Mouse (Mus musculus) kidney, embryonic 16.5 days (tissue): ENCODE measurements at regions not wholly inside any gene's neighbourhood (a gene's known extent, or its start where the extent isn't known, plus 50 kb on each side); places are given as distances from the start of the nearest gene placed in this dataset.

Experiments used
- ATAC-seq: fragments of 200-750 bp; cut with Nextera tagmentation; 2 replicates; pipeline ENCODE4 v1.8.0; 2017; ENCODE audit warnings: moderate TSS enrichment; ENCODE audit not compliant: low FRiP score, low TSS enrichment
- H3K27ac ChIP-seq: fragments of 300-500 bp; sonication (generic); 2 replicates; pipeline ENCODE4 v1.5.1; 2014; ENCODE audit warnings: low read length
- H3K27me3 ChIP-seq: fragments of 300-500 bp; sonication (generic); 2 replicates; pipeline ENCODE4 v1.6.1; 2014; ENCODE audit warnings: low read length, control low read depth, mixed read lengths; ENCODE audit not compliant: insufficient read depth
- H3K36me3 ChIP-seq: fragments of 300-500 bp; sonication (generic); 2 replicates; pipeline ENCODE4 v1.6.1; 2014; ENCODE audit warnings: low read length, control low read depth, mixed read lengths; ENCODE audit not compliant: insufficient read depth
- H3K4me1 ChIP-seq: fragments of 300-500 bp; sonication (generic); 2 replicates; pipeline ENCODE4 v1.6.1; 2014; ENCODE audit warnings: low read length, control low read depth, mixed read lengths; ENCODE audit not compliant: insufficient read depth
- H3K4me2 ChIP-seq: fragments of 300-500 bp; sonication (generic); replicated peaks from 2 replicates; pipeline ENCODE4 v1.6.1; 2014; ENCODE audit warnings: low read depth, low read length
- H3K4me3 ChIP-seq: fragments of 300-500 bp; sonication (generic); 2 replicates; pipeline ENCODE4 v1.5.1; 2014; ENCODE audit warnings: mild to moderate bottlenecking, low read length
- H3K9ac ChIP-seq: fragments of 300-500 bp; sonication (generic); replicated peaks from 2 replicates; pipeline ENCODE4 v1.6.1; 2014; ENCODE audit warnings: low read length
- H3K9me3 ChIP-seq: fragments of 300-500 bp; sonication (generic); 2 replicates; pipeline ENCODE4 v1.6.1; 2016; ENCODE audit warnings: low read length, control low read depth
- WGBS: fragments of 180-500 bp; shearing (Covaris S2); extraction: QIAGEN DNeasy Blood & Tissue Kit; methylation state at CpG from one replicate; pipeline ENCODE4 v1.1.7; 2014; 5-methylcytosine and 5-hydroxymethylcytosine counted together

- Histone ChIP-seq H3K36me3 (0 out of 2 replicates have a peak, but pooled peaks cover 2% of the 10 kb centered on the region), H3K9me3 (no peaks in the 10 kb centered on the region), H3K4me2 (no peak overlapping the region), H3K4me3 (no peak overlapping the region), H3K4me1 (peaks cover 5% of the 10 kb centered on the region; the same call in 1 of the 2 replicates), H3K27ac (no peak overlapping the region), H3K27me3 (no peaks in the 10 kb centered on the region), H3K9ac (no peak overlapping the region)
- 94% methylated on average over 10 of the region's 10 CpGs for WGBS
- ATAC-seq = no peak
Observed at GRCm38 (mm10) chr15:62173633-62174543, 1251.1 kb upstream of the A1bg start.

- 57% methylated on average over 7 of the region's 7 CpGs for WGBS
- Histone ChIP-seq H3K9ac (no peak overlapping the region), H3K27me3 (no peaks in the 10 kb centered on the region), H3K4me3 (no peak overlapping the region), H3K9me3 (no peaks in the 10 kb centered on the region), H3K36me3 (0 out of 2 replicates have a peak, but pooled peaks cover 2% of the 10 kb centered on the region), H3K4me2 (no peak overlapping the region), H3K27ac (no peak overlapping the region), H3K4me1 (peaks cover 5% of the 10 kb centered on the region; the same call in 1 of the 2 replicates)
- ATAC-seq = no peak
Observed at GRCm38 (mm10) chr15:62171632-62172031, 1248.8 kb upstream of the A1bg start.

- no peaks in the 10 kb centered on the region for H3K9me3 ChIP-seq
- H3K4me3 ChIP-seq = no peak overlapping the region
- 82% methylated on average over 2 of the region's 2 CpGs for WGBS
- no peak overlapping the region for H3K4me2 ChIP-seq
- no peak for ATAC-seq
- H3K9ac ChIP-seq = no peak overlapping the region
- no peaks in the 10 kb centered on the region for H3K27me3 ChIP-seq
- 0 out of 2 replicates have a peak, but pooled peaks cover 2% of the 10 kb centered on the region for H3K36me3 ChIP-seq
- H3K4me1 ChIP-seq = peaks cover 5% of the 10 kb centered on the region; the same call in 1 of the 2 replicates
- no peak overlapping the region for H3K27ac ChIP-seq
Observed at GRCm38 (mm10) chr15:62171167-62171566, 1248.4 kb upstream of the A1bg start.

DNA sequence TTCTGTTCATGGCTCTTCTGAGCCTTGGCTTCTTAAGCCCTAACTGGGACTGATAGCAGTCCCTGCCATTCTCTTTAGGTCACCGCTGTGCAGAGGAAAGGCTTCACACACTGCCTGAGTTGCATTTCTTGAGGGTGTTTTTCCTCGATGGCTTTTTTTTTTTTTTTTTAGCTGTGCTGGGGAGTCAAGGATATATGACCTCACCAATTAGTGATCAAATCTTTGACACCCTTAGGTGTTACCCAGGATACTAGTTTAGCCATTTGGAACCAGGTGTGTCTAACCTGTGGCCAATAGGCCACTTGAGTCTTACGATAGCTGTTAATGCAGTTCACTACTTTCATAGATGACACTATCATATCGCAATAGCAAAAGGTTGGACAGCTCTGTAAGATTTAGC lies 1247.5 kb upstream of the A1bg start:
- H3K4me2 ChIP-seq = no peak overlapping the region
- whole genome bisulfite sequencing = 87% methylated on average over 4 of the region's 4 CpGs
- H3K27ac ChIP-seq = no peak overlapping the region
- peaks cover 5% of the 10 kb centered on the region; the same call in 1 of the 2 replicates for H3K4me1 ChIP-seq
- no peak overlapping the region for H3K4me3 ChIP-seq
- no peak overlapping the region for H3K9ac ChIP-seq
- no peak for ATAC-seq
- H3K27me3 ChIP-seq = no peaks in the 10 kb centered on the region
- no peaks in the 10 kb centered on the region for H3K9me3 ChIP-seq
- no peaks in the 10 kb centered on the region for H3K36me3 ChIP-seq

- Histone ChIP-seq H3K36me3 (no peaks in the 10 kb centered on the region), H3K4me2 (no peak overlapping the region)
- 85% methylated on average over 3 of the region's 3 CpGs for WGBS
Observed at GRCm38 (mm10) chr15:62169591-62170019, 1246.8 kb upstream of the A1bg start.

DNA sequence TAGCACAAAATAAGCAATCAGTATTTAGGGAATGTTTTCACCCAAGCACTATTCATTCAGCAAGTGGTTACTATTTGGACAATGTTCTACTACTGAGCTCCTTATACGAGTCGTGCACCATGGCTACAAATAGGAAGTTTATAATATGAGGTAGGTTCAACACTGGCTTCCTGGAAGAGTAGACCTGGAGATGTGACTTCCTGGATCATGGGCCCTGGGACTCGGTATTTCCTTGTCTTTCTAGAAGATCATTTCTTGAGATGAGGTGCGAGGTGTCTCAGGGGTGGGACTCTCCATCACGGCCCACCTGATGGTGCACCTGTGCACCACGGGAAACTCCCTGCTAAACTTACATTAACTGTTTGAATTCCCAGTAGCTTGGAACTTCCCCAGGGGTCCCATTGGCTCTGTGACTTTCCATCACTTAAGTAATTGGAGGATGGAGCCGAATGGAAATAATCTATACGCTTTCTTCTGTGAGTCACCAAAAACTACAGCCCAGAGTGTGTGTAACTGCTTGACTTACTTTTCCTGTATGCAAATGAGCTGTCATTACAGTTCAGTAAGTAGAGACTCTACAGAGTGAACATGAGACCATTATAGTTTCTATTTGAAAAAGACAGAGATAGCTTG lies 1246.3 kb upstream of the A1bg start:
- Histone ChIP-seq H3K9ac (no peak overlapping the region), H3K27ac (no peak overlapping the region), H3K36me3 (no peaks in the 10 kb centered on the region), H3K4me3 (no peak overlapping the region), H3K4me1 (peaks cover 5% of the 10 kb centered on the region; the same call in 1 of the 2 replicates), H3K9me3 (no peaks in the 10 kb centered on the region), H3K27me3 (no peaks in the 10 kb centered on the region), H3K4me2 (no peak overlapping the region)
- 93% methylated on average over 8 of the region's 8 CpGs for WGBS
- ATAC-seq = no peak

More at GRCm38 (mm10) chr15:62169591-62170019, 1246.8 kb upstream of the A1bg start:
- no peak for ATAC-seq
- Histone ChIP-seq H3K27ac (no peak overlapping the region), H3K27me3 (no peaks in the 10 kb centered on the region), H3K9me3 (no peaks in the 10 kb centered on the region), H3K4me1 (peaks cover 5% of the 10 kb centered on the region; the same call in 1 of the 2 replicates), H3K9ac (no peak overlapping the region), H3K4me3 (no peak overlapping the region)

GRCm38 (mm10) chr15:62168522-62168921 lies 1245.7 kb upstream of the A1bg start:
- H3K27me3 ChIP-seq = no peaks in the 10 kb centered on the region
- no peaks in the 10 kb centered on the region for H3K9me3 ChIP-seq
- H3K4me1 ChIP-seq = peaks cover 5% of the 10 kb centered on the region; the same call in 1 of the 2 replicates
- ATAC-seq = no peak
- H3K36me3 ChIP-seq = no peaks in the 10 kb centered on the region
- WGBS = 94% methylated on average over 2 of the region's 2 CpGs
- H3K27ac ChIP-seq = no peak overlapping the region
- no peak overlapping the region for H3K9ac ChIP-seq
- H3K4me2 ChIP-seq = no peak overlapping the region
- no peak overlapping the region for H3K4me3 ChIP-seq

DNA sequence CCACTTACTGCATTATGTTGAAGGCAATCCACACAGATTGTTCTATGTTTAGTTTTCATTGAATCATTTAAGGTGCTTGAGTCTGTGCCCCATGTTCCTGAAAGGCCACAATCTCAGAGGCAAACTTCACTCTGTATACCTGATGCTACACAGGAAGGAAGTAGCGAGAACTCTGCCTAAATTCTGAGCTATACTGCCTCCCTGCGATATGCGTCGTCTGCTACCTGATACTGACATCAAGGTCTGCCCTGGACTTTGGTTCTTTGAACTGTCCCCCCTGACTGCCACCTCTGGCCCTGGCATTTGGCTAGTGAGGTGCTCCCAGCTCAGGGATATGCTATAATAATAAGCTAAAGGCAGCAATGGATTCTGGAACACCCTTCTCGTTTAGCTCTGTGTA lies 1244.0 kb upstream of the A1bg start:
- Histone ChIP-seq H3K4me2 (no peak overlapping the region), H3K9me3 (no peaks in the 10 kb centered on the region), H3K4me1 (peaks cover 4% of the 10 kb centered on the region; the same call in 1 of the 2 replicates), H3K27ac (no peak overlapping the region), H3K27me3 (no peaks in the 10 kb centered on the region), H3K36me3 (no peaks in the 10 kb centered on the region), H3K4me3 (no peak overlapping the region), H3K9ac (no peak overlapping the region)
- WGBS = 78% methylated on average over 5 of the region's 5 CpGs
- ATAC-seq = no peak

DNA sequence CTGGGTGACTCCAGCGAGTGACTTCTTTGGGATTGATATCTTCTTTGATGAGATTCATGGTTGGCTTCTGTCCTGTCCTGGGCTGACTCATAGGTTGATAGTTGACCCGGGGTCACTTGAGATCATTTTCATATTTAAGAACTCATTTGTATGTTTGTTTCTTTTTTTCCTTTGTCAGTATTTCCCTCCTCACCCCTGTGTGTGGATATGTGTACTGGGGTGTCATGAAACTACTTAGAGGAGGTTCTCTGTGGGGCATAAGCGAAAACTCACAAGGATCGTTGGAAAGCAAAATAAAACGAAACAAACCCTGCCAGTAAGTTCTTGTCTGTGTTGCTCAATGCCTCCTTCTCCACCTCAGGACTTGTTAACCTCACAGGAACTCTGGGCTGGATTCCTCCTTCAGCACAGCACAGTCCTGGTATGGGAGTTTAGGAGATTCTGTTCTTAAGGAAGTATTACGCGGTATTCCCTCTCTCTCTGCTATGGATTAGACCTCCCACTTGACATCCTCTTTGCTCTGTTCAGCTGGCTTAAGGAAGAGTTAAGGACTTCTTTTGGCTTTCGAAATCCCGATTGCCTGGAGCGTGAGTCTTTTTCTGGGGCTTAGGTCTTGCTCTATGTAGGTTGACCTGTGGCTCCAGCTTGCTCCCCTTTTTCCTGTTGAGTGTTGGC lies 1243.2 kb upstream of the A1bg start:
- no peak for ATAC-seq
- Histone ChIP-seq H3K27me3 (no peaks in the 10 kb centered on the region), H3K36me3 (no peaks in the 10 kb centered on the region), H3K4me1 (no peaks in the 10 kb centered on the region), H3K4me2 (no peak overlapping the region), H3K27ac (no peak overlapping the region), H3K9ac (no peak overlapping the region), H3K4me3 (no peak overlapping the region), H3K9me3 (no peaks in the 10 kb centered on the region)
- 92% methylated on average over 10 of the region's 10 CpGs for WGBS
